Mouse (Mus musculus) mouse embryonic stem cell (cell line): ENCODE data around the gene Rgmb.

Experiments used
- in situ Hi-C, 2 experiments: fragments of 300-500 bp; cut with MboI; formaldehyde crosslinking; loops; 1 replicate in 1 of 2; 3 replicates in 1 of 2; pipeline ENCODE4 v1.14.3; 2019 to 2020; ENCODE audit warnings: low sequenced_read_pairs in 2 of 2, low pct_unique_long_range_greater_than_20kb in 1 of 2, mixed read lengths in 1 of 2; ENCODE audit not compliant: unreplicated experiment in 1 of 2

Gene Rgmb

GRCm38 (mm10) chr17:15807295-15807984 is 23.4 kb downstream of the Rgmb start:
- in situ Hi-C loops: loop anchor here (25.0 kb wide), 1 partner anchor 1105 kb away; no protein-coding TSS in a partner anchor

GRCm38 (mm10) chr17:15804008-15804812 is 26.6 kb downstream of the Rgmb start:
- in situ Hi-C loops: loop anchor here (25.0 kb wide), 1 partner anchor 1108 kb away; no protein-coding TSS in a partner anchor

DNA sequence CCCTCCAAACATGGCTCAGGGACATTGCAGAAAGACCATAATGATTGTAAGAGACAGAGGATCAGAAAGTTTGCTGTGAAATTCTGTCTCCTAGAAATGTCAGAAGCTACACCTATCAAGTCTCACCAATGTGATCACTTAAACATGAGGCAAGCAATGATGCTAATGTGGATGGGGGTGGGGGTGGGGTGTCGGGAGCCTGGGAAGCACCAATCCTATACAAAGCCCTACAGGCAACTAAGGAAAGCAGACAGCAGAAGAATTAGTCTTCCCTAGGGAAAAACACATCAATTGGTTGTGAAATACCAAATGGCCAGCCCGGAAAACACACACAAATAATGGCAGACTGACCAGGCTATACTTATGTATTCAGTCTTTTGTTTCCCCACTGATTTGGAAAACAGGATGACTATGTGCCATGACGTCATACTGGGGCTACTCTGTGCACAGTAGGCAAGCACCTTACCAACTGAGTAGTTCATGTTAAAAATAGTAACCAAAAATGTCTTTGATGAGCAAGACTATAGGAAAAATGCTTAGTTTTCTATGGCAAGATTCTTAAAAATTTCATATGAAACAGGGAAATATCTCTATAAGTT is 31.5 kb downstream of the Rgmb start:
- in situ Hi-C loops: loop anchor here in 1 of 2 experiments (10.0 kb wide), 1 partner anchor 214 kb away; no protein-coding TSS in a partner anchor

GRCm38 (mm10) chr17:15790716-15791115 is 40.1 kb downstream of the Rgmb start:
- in situ Hi-C loops: loop anchor here in 1 of 2 experiments (10.0 kb wide), 1 partner anchor 206 kb away; no protein-coding TSS in a partner anchor

DNA sequence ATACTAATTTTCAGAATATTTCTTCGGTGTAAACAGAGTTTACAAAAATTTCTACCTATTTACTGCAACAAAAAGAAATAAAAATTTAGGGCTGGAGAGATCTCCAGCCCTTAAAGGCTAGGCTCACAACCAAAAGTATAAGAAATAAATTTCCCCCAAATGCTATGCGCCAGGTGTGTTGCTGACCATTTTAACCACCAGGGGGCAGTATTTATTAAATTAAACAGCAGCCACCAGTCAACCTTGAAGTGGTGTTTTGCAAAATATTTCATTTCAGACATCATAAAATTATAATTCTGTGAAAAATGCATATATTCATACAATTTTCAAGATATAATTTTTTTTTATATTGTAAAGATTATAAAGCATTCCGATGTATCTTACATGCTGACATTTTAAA is 43.8 kb downstream of the Rgmb start:
- in situ Hi-C loops: no loop called here

DNA sequence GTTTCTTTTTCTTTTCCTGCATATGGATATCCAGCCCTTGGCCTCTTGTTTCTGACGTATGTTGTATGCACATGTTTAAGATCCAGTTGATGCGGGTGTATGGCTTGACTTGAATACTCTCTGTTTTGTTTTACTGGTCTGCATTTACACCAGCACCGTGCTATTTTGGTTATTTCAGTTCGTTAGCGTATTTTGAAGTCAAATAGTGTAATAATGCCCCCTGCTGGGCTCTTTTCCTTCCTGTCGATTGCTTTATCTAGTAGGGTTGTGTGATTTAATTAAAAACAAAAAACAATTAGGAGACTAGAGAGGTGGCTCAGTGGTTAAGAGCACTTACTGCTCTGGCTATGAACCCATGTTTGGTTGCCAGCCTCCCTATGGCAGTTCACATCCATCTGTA is 52.9 kb downstream of the Rgmb start:
- in situ Hi-C loops: no loop called here

DNA sequence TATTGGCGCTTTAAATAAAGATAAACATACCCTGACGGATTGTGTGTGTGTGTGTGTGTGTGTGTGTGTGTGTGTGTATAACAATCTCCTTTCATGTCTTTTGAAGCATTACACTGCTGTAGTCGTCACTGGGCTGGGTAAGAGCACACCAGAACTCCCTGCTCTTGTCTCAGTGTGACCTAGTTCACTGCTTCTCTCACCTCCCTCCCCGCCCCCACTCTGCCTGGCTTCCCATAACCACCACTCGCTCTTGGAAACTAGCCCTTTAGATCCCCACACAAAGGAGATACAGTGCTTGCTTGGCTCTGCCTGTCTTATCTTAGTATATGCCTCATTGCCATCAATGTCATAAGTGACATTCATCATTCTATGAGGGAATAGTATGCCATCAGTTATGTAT is 54.5 kb downstream of the Rgmb start:
- in situ Hi-C loops: no loop called here

GRCm38 (mm10) chr17:15774565-15775215 is 56.1 kb downstream of the Rgmb start:
- in situ Hi-C loops: no loop called here

GRCm38 (mm10) chr17:15773956-15774355 is 56.9 kb downstream of the Rgmb start:
- in situ Hi-C loops: no loop called here

DNA sequence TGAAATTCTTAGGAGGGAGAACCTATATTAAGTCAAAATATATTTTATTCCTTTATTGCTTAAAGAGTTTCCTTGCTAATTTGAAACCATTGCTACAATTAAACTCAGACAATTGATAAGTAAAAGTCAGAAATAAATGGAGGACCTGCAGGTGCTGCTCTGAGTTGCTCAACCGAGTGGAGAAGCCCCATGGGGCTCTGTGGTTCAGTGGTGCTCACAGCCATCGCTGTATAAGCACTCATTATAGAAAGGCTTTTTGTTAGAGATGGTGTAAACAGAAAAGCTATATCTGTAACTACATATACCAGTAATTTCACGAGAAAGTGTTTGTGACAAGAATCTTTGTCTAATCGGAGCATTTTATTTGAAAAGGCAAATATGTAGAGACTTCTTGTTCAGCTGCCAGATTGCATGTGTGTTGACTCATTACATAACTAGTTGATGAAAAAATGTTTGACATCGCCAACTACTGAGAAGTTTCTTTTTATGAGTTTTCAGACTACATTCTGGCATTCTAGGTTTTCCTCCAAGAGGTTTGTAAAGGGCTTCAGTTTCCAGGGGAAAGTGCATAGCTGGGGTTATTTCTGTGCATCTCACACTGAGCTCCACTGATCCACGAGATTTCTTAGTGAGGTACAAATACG is 61.6 kb downstream of the Rgmb start:
- in situ Hi-C loops: no loop called here

DNA sequence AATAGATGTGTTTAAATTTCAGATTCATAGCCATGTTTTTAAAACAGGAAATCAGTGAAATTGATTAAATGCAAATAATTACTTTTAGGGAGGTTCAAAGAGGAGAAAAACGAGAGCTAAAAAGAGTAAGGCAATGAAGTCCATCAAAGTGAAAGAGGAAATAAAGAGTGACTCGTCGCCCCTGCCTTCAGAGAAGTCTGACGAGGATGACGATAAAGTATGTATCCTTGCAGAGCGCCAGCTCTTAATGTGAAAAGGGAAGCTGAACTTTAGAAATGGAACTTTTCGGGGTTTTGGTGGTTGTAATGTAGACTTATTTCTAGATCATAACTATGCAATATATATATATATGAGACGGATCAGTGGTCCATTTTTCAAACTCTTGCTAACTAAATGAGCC is 69.6 kb downstream of the Rgmb start:
- in situ Hi-C loops: no loop called here
